Mouse (Mus musculus) layer of hippocampus, adult 8-10 months (tissue): ENCODE data around the gene Fam209. TPM values are rescaled to one million over a fixed set of nuclear protein-coding genes. Genes with fewer than 3 reads are reported as not detected.

Experiments
- total RNA-seq, 4 experiments: library from RNA; stranded (reverse); gene quantifications; 2 replicates each; pipeline ENCODE4 v1.2.4; 2022

Gene Fam209
- total RNA-seq, 4 experiments from 2014 or later: 0.50 TPM; not detected in 3

Other genes with a start within 250 kb of the Fam209 start
- under 1 TPM in 3 of 4 experiments, not detected in 1; 0.16 to 0.35 (median 0.22) TPM for gene Mc3r, start 224.0 kb upstream of the Fam209 start, total RNA-seq
- gene Fam210b, start 127.0 kb upstream of the Fam209 start, total RNA-seq: 10 to 100 TPM; 19.5 to 22.8 (median 21.6) TPM
- gene Aurka, start 102.0 kb upstream of the Fam209 start, total RNA-seq: 1 to 10 TPM; 1.1 to 2.4 (median 1.5) TPM
- 10 to 100 TPM; 23.7 to 28.8 (median 26.9) TPM for gene Cstf1, start 101.8 kb upstream of the Fam209 start, total RNA-seq
- gene Cass4, start 78.7 kb upstream of the Fam209 start, total RNA-seq: under 1 TPM in 3 of 4 experiments, not detected in 1; 0.31 to 0.55 (median 0.33) TPM
- 10 to 100 TPM; 68.3 to 71.7 (median 70.8) TPM for gene Rtf2, start 32.0 kb upstream of the Fam209 start, total RNA-seq
- gene Gcnt7, start 13.9 kb upstream of the Fam209 start, total RNA-seq: not detected
- gene Tfap2c, start 77.1 kb downstream of the Fam209 start, total RNA-seq: under 1 TPM in 1 of 4 experiments, not detected in 3; 0.11 TPM